Mouse (Mus musculus) bone marrow macrophage, adult 2 months (primary cell): ENCODE results near the gene Zfp53. TPM values are rescaled to one million over a fixed set of nuclear protein-coding genes. Genes with fewer than 3 reads are reported as not detected.
"Not testable (repeated sequence)": the region's sequence is repeated elsewhere in the genome, so short reads cannot be mapped to it uniquely, and the experiment has no call there.

Experiments
- H3K27ac ChIP-seq: 2 replicates; pipeline ENCODE4 v1.5.1; 2012; ENCODE audit warnings: low read depth, low read length; ENCODE audit not compliant: insufficient read depth
- H3K4me1 ChIP-seq: 2 replicates; pipeline ENCODE4 v1.6.1; 2012; ENCODE audit warnings: low read length; ENCODE audit not compliant: control insufficient read depth, insufficient read depth
- H3K4me3 ChIP-seq: 2 replicates; pipeline ENCODE4 v1.5.1; 2012; ENCODE audit warnings: mild to moderate bottlenecking, low read length, moderate library complexity; ENCODE audit not compliant: insufficient read depth
- CTCF ChIP-seq: IDR thresholded peaks from 2 replicates; pipeline ENCODE4 v1.5.1; 2012; ENCODE audit warnings: low read depth, mild to moderate bottlenecking, low read length, moderate library complexity
- POLR2A ChIP-seq: IDR thresholded peaks from 2 replicates; pipeline ENCODE4 v1.6.1; 2012; ENCODE audit warnings: mild to moderate bottlenecking, low read depth, low read length, borderline replicate concordance
- polyA plus RNA-seq: library from polyadenylated mRNA; stranded (reverse); fragments of >200 nt; gene quantifications from 2 replicates; pipeline ENCODE4 v1.2.4, GENCODE M21; 2012; ENCODE audit not compliant: missing spikeins, insufficient read depth, insufficient read length

Zfp53 gene
- polyA plus RNA-seq: 13.5 and 13.8 TPM in 2 replicates

DNA sequence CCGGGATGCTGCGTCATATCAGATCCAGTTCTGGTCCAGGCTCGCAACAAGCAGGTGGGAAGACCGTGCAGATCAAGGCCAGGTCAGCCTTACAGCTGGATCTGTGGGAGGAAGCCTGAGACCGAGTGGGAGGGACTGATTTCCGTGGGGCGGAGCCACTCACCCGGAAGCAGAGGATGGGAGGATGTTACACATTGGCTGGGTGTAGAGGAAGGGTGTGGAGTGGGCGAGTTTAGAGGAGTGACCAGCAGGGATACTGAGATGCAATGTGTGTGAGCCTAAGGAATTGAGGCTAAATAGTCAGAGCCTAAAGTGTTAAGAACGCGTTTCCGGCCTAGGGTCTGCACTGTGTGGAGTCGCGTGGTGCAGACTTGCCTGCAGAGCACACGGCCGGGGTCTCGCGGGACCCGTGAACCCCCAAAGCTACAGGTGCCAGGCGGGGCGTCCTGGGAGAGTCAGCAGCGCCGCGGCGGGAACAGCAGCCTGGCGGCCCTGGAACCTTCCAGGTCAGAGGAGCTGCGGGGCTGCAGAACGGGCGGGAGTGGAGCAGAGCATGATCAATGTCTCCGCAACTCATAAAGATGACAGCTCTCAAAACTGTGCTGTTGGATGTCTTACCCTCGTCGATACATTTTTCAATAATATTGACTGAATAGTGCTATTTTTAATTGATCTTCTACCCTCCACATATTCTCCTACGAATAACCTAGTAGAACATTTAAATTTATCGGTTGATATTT is at the start of gene Zfp53:
Gene Zfp53, plus strand, starts transcription at position 239 of the 740 bp plus-strand sequence.
- no peak for TF ChIP-seq CTCF
- no peak for TF ChIP-seq POLR2A
- peak within 1 kb of the TSS; percentile 59 for H3K27ac ChIP-seq
- peaks cover 8% of the 10 kb centered on the region for H3K4me1 ChIP-seq
- peak within 1 kb of the TSS; percentile 67 for H3K4me3 ChIP-seq

DNA sequence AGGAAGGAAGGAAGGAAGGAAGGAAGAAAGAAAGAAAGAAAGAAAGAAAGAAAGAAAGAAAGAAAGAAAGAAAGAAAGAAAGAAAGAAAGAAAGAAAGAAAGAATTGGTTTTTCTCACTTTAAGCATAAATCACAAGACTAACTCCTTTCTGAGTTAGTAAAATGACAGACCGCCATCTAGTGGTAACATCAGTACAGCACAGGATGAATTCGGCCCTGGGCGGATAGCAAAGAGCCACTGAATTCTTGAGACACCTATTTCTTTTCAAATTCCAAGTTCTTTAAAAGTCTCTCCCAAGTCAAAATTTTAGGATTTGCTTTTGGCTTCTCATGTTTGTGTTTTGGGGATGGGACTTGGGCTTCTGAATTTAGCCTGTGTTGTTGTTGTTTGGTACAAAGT is 39.1 kb upstream of the Zfp53 start:
- peak overlapping the region; percentile 81 for H3K4me3 ChIP-seq
- H3K27ac ChIP-seq: peak overlapping the region; percentile 57
- TF ChIP-seq CTCF (no peak), POLR2A (no peak)
- H3K4me1 ChIP-seq: peaks cover 8% of the 10 kb centered on the region

DNA sequence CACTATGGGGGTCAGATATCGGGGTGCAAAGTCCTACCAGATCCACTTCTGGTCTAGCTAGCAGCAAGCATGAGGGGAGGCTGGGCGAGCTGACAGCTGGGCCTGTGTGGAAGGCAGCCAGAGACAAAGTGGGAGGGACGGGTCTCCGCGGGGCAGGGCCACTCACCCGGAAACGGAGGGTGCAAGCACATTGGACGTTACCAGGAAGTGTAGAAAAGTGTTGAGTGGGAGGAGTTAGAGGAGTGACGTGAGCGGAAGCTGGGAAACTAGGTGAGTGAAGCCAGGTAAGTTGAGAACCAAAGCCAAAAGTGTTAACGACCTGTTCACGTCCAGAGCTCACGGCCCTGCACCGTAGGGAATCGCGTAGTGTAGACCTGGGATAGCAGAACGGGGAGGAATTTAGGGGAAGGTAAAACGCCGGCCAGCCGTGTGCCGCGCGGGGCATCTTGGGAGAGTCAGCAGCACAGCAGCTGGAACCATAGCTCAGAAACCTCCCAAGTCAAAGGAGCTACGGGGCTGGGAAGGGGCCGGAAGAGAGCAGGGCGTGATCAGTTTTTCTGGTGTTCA is 38.6 kb upstream of the Zfp53 start, which contains the start of gene Zfp51:
Gene Zfp51, plus strand, starts transcription at position 237 of the 567 bp plus-strand sequence.
- peak within 1 kb of the TSS; percentile 81 for H3K4me3 ChIP-seq
- H3K27ac ChIP-seq: peak within 1 kb of the TSS; percentile 57
- no peak for TF ChIP-seq CTCF
- TF ChIP-seq POLR2A: no peak
- H3K4me1 ChIP-seq: peaks cover 8% of the 10 kb centered on the region

DNA sequence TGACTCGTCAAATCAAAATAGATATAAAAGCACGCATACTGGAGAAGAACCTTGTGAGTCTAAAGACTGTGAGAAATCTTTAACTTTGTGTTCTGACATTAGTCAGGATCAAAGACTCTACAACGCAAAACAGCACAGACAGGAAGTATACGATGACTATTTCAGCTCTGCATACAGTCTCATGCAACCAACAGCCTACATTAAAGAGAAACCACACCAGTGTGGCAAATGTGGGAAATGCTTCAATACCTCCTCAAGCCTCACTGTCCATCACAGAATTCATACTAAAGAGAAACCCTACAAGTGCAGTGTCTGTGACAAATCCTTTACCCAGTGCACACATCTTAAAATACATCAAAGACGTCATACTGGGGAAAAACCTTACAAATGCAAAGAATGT is 25.2 kb upstream of the Zfp53 start:
- H3K27ac ChIP-seq: no peak overlapping the region
- H3K4me3 ChIP-seq: no peak overlapping the region
- no peaks in the 10 kb centered on the region for H3K4me1 ChIP-seq
- TF ChIP-seq CTCF: no peak
- no peak for TF ChIP-seq POLR2A

DNA sequence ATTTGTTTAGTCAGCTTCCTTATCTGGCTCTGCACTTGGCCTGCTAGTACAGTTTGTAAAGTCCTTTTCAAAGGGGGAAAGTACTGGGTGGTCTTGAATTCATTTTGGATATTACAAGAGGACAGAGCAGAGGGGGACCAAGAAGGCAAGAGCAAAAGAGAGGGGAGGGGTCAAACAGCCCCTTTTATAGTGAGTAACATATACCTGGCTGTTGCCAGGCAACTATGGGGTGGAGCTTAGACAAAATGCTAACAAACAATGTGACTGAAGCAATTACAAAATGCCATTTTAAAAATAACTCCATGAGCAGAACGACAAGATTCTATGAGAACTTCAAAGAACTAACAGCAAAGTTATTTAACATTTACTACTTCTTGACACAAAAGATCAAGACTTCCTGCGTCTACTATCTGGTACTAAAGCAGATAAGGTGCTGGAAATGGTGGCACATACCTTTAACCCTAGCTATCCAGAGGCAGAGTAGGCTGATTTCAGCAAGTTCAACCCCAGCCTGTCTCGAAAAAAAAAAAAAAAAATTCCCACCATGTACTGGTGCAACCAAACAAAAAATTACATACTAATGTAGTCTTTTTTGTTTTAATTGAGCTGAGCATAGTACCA is 16.7 kb upstream of the Zfp53 start:
- Histone ChIP-seq H3K4me3 (no peak overlapping the region), H3K4me1 (no peaks in the 10 kb centered on the region), H3K27ac (no peak overlapping the region)
- no peak for TF ChIP-seq POLR2A
- no peak for TF ChIP-seq CTCF

DNA sequence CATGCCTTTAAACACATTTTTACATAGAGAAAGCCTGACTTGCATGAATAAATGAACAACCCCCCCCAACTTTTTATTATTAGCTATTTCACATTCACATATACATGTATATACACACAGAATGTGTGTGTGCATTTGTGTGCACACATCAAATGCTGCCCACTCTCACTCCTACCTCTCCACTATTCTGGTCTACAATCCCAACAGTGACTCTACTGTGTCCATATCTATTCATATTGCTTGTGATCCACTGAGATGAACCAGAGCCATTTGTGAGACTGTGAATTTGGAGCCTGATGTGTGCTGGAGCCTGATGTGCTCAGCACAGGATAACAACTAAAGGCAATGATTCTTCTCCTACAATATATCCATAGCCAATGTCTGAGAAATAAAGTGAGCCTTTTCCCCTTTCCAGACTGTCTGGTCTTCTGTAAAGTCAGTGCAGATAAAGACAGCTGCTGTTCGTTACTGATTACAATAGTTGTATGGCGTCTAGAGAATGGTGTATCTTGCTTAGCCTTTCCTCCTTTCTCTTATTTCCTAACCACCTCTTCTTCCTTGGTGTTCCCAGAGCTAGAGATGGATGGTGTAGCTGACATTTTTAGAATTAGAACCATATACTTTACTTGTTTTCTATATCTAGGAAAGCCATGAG is 16.0 kb upstream of the Zfp53 start:
- no peak for TF ChIP-seq POLR2A
- no peak for TF ChIP-seq CTCF
- no peaks in the 10 kb centered on the region for H3K4me1 ChIP-seq
- no peak overlapping the region for H3K27ac ChIP-seq
- H3K4me3 ChIP-seq: no peak overlapping the region

DNA sequence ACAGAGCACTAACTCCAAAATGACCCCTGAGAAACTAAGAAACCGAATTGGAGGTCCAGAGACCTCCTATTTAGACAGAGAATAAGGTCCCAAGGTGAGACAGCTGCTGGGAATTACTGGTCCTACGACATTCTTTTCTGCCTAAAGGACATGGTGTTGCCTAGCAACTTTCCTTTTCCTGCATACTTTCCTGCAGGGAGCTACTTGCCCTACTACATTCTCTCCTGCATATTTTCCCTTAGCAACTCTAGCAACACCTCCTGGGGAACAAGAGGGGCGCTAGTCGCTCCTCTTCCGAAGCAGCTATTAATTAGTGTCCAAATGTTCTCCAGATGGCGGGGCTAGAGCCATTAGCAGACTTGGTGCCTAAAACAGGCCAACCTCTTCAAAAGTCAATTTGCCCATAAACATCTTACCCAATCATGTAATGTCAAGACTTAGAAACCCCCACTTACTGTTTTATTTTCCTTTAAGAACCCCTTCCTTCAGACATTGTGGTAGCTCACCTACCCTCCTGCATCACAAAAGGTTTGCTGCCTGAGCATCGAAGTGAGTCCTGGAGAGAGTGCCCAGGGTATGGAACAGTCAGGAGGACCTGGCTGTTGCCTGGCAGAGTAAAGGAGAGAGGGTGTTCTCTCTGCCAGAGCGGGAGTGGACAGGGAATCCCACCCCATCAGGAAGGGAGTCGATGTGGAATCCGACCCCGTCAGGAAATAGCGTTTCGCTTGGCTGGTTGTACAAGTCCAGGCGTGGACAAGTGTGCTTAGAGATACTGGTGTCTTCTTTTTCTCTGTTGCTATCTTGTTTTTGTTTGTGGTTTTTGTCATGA is 15.2 kb upstream of the Zfp53 start:
- H3K27ac ChIP-seq: no peak overlapping the region
- no peak for TF ChIP-seq CTCF
- no peak for TF ChIP-seq POLR2A
- no peak overlapping the region for H3K4me3 ChIP-seq
- H3K4me1 ChIP-seq: no peaks in the 10 kb centered on the region

DNA sequence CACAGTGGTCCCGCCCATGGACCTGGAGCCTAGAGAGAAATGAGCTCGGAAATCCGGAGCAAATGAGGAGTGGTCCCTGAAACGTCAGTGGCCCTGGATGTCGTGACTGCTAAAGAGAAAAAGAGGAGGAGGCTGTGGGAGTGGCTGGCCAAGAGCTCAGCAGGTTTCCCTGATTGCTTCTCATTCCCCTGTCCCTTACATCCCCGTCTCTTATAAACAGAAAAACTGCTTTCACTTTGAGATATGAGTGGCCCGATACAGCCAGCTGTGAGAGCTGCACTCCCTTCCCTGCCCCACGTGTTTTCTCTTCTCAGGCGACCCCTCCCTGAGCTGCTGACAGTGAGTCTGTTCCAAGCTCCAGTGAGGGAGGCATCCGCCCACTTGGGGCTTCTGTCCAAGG is 14.1 kb upstream of the Zfp53 start:
- peak overlapping the region; percentile 36 for H3K4me3 ChIP-seq
- not testable (repeated sequence) for H3K27ac ChIP-seq, H3K4me1 ChIP-seq

DNA sequence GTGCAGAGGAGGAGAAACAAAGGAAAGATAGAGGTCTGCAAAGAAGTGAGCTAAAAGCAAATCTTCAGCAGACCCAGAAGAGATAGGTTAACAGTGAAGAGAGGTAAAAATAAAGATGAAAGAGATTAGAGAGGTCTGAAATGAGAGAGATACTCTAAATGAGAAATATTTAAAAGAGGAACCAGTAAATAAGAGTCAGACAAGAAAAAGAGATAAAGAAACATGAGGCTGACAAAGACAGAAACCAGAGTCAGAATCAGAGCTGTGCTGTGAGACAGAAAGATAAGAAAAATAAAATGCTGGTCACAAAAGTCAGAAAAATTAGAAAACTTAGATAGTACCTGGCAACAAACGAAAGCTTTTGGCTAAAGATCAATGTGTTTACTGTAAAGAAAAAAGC is 13.5 kb upstream of the Zfp53 start:
- not testable (repeated sequence) for H3K27ac ChIP-seq, H3K4me3 ChIP-seq, H3K4me1 ChIP-seq

DNA sequence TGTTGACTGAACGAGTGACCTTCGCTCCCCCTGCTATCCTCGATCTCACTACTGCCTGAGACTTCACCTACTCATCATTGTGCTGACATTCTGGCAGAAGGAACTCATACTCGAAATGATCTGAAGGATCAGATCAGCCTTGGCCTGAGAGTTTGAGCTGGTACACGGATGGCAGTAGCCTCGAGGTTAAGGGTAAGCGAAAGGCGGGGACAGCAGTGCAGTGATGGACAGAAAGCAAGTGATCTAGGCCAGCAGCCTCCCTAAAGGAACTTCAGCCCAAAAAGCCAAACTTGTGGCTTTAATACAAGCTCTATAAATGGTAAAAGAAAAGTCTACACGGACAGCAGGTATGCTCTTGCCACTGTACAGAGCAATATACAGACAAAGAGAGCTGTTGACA is 12.4 kb upstream of the Zfp53 start:
- not testable (repeated sequence) for H3K27ac ChIP-seq, H3K4me1 ChIP-seq, H3K4me3 ChIP-seq

DNA sequence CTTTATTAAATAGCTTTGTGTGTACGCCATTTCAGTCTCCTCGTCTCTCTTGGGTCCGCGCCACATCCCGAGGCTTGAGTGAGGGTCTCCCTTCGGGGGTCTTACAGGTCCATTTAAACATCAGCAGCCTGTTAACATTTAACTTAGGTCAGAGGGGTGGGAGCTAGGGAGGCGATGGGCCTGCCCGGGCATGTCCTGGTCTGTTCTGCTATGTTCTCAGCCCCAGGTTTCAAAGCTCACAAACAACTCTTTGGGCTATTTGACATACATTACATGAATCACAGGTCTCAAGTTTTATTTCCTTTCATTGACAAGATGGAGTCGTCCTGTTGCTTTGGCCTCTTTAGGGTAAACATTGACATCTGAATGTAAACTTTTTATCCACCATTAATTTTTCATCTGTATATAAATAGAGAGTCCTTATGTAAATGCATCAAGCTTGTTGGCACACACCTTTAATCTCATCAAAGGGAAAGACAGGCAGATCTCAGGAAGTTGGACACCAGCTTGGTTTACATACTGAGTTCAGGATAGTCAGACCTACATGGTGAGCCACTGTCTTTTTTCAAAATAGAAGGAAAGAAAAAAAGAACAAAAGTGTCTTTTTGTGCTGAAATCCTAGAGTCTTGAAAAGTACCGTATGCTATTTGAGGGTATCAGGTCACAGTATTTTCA is 10.6 kb upstream of the Zfp53 start:
- H3K4me1 ChIP-seq, H3K4me3 ChIP-seq: not testable (repeated sequence)
- H3K27ac ChIP-seq: peak overlapping the region; percentile 33
